Mouse (Mus musculus) limb, embryonic 15.5 days (tissue): ENCODE results near the gene Ptges. TPM values are rescaled to one million over a fixed set of nuclear protein-coding genes. Genes with fewer than 3 reads are reported as not detected.

Source experiments
- polyA plus RNA-seq: library from polyadenylated mRNA; unstranded; fragments of >200 nt; fragmentation: Nextera tagmentation; extraction: Ambion mirVana; gene quantifications from 2 replicates; pipeline ENCODE4 v1.2.1, GENCODE M21; 2015

Gene Ptges
- polyA plus RNA-seq, 1 experiment from 2014 or later = 35.3 TPM

Other genes starting within 250 kb of the Ptges start
- gene 1700001O22Rik, start 126.2 kb downstream of the Ptges start, polyA plus RNA-seq = 2.4 and 3.1 TPM in 2 replicates
- gene Ntmt1, start 122.0 kb downstream of the Ptges start, polyA plus RNA-seq = 86.3 and 89.5 TPM in 2 replicates
- 32.8 and 34.4 TPM in 2 replicates for gene Asb6, start 99.5 kb downstream of the Ptges start, polyA plus RNA-seq
- 47.6 and 65.0 TPM in 2 replicates for gene Prrx2, start 94.9 kb downstream of the Ptges start, polyA plus RNA-seq
- gene Tor1b, start 23.1 kb upstream of the Ptges start, polyA plus RNA-seq = 38.5 and 40.4 TPM in 2 replicates
- gene Tor1a, start 38.1 kb upstream of the Ptges start, polyA plus RNA-seq = 78.6 and 81.4 TPM in 2 replicates
- 53.5 and 58.2 TPM in 2 replicates for gene BC005624, start 52.3 kb upstream of the Ptges start, polyA plus RNA-seq
- 24.0 and 31.2 TPM in 2 replicates for gene Usp20, start 52.4 kb upstream of the Ptges start, polyA plus RNA-seq
- gene Fnbp1, start 212.1 kb upstream of the Ptges start, polyA plus RNA-seq = 27.1 and 27.5 TPM in 2 replicates
- gene Gpr107, start 222.5 kb upstream of the Ptges start, polyA plus RNA-seq = 41.9 and 42.3 TPM in 2 replicates